Mouse (Mus musculus): ENCODE measurements around the gene G430095P16Rik.

The G430095P16Rik gene

DNA sequence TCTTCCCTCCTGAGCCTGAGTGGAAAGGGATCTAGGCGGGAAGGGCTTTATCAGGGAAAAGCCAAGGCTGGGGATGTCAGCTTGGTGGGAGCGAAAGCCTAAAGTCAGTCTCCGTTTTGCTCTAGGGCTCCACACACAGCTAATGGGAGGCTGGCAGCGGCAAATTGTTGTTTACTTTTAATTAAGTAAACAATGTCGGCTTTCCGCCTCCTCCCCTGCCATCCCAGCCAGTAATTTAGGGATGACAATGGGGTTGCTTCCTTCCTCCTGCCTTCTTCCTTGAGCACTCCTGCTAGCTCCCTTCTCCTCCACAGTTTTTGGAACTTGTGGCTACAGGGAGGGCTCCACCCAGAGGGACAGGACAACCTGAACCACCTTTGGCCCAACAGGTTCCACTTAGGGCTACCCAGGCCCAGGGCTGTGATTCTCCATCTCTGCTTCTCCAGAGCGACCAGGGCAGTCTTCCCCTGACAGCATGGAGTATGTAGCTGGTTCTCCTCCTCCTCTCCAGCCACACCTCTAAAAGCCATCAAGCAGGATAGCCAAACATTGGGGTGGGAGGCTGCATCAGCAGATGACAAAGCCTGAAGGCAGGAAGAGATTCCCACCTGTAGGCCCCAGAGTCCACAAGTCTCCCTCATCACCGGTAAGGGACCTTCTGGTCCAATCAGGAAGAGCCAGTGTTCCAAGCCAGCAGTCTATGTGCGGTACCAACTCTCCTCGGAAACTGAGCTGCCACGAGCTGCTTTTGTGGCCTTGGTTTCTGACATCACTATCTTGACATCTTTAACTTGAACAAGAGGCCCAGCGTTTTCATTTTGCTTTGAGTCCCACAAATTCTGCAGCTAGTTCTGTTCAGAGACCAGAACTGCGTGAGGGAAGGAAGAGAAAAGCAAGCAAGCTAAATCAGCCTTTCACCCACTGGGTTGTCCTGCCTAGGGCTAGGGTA is 18.4 kb downstream of the G430095P16Rik start:
- DNase-seq (ENCODE audit: low read depth, low spot score): no peak

DNA sequence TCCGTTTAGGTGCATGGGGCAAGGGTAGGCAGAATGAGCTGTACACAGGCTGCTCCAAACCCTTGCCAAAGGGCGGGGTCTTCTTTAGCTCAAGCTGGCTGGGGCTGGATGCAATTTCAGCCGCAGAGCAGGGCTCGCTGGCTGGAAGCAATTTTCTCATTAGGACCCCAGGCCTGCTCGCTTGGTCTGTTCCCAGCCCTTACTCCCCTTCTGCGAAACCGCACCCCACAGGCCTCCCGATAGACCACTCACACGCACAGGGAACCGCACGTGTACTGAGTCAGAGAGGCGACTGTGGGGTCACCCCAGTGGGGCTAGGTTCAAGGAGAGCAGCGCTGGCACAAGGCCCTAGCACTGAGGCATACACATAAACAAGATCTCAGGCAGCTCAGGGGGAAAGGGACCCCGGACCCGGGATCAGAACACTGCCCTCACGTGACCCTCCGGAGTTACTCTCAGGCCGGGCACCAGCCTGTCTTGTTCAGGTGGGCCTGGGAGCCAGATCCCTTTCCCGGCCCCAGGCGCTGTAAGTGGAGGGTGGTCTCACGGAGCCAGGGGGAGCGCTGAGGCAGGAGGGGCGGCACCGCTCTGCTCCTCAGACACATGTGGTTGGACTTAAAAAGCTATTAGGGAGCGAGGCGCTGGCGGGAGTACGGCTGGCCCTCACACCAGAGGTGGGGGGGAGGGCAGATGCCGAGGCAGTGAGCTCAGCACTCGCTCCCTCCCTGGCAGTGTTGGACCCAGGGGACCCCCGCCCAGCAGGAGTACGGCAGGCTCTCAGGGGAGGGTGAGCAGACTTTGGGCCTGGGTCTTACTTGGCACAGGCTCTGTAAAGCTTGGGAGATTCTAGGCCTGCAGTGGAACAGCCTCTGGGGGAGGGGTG is 19.6 kb downstream of the G430095P16Rik start:
- no peak for DNase-seq (ENCODE audit: low read depth, low spot score)

DNA sequence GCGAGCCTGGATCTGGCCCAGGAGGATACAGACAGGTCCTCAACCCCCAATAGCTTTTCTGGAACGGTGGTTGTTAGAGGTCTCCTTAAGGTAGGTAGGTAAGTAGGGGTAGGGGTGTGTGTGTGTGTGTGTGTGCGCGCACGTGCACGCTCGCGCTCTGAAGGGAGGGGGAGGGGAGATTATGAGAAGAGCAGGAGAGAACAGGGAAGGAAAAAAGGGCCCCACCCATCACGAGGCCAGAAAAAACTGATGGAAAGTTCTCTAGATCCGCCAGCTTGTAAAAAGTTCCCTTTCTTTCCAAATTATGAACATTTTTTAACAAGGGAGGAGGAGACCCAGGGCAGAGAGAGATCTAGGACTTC is 20.2 kb downstream of the G430095P16Rik start:
- no peak for DNase-seq (ENCODE audit: low read depth, low spot score)

DNA sequence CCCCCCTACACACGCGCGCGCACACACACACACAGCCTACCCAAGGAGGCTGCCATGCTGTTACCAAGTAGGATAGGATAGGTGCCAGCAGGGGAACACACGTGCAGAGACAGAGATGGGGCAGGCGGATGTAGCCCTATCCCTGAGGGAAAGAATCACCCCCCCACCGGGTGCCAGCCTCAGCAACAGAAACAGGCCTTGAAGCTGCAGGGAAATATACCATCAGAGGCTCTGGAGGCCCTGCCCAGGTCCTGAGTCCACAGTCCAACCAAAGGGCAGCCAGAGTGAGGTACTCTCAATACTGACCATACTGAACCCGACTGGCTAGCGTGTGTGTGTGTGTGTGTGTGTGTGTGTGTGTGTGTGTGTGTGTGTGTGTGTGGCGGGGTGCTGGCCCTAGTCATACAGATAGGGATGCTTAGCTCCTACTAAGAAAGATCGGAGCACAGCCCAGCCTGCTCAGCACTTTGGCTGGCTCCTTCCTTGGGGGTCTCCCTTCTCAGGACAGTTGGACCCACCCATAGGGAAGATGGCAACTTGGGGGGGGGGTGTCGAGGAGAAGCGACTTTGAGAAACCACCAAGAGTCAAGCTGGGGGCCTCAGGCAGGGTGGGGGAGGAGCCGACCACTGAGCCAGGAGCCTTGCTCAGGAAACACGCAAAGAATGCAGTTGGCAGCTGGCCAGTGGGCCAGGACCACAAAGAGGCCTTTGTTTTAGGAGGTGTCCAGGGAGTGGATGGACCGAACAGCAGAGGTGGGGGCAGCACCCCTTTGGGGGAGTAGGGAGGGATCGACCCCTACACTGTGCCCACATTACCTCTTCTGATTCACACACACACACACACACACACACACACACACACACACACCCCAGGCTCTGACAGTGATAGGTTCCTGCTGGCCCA is 21.0 kb downstream of the G430095P16Rik start:
- DNase-seq (ENCODE audit: low read depth, low spot score): no peak

DNA sequence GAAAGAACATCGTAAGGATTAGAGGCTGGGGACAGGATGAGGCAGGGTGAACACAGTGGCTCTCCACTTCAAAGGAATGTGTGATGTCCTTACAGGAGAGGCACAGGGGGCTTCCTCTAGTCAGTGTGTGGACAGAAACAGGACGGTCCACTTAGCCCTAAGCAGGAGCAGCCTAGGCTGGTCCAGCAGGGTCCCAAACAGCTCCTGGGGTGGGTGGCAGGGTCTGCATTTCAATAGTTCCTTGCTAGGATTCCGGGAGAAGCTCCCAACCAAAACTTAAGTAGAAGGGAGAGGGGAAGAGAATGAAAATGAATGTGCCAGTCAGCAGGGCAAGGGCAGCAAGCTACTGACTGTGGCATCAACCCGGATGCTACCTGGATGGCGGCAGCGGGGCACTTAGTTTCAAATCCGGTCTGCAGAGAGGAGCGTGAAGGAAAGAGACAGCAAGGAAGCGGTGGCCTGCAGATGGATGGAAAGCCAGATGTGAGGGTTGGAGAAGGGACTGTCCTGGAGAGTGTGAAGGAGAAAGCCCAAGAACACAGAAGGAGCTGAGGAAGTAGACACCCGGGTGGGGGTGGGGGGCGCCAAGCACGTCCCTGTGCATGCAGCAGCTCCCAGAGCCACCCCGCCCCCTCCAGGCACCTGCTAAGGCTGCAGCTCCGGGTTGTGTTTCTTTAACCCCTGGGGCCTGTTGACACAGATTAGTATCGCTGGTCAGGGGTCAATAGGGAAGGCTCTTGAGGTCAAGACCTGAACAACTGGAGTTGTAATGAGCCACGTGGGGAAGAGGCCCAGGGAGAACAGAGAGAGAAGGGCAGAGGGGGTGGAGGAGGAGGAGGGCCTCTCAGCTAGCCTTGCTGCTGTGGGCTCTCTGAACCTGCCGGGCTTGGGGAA is 22.5 kb downstream of the G430095P16Rik start:
- DNase-seq (ENCODE audit: low read depth, low spot score): no peak

DNA sequence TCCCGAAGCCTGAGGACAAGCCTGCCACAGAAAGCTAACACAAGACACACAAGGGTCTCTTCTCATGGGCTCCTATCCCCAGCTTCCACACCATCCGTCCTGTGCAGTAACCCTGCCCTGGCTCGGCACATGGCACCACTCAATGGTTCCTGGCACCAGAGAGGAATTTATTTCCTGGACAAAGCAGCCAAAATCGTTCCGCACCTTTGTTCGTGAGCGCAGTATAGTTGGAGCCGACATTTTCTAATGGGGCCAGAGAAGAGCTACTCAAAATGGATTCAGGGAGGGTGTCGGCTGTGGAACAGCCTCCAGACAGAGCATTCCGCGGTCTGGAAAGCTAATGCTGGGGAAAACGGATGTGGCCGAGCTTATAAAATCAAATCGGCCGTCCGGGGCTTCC is 26.7 kb downstream of the G430095P16Rik start:
- DNase-seq (ENCODE audit: low read depth, low spot score): no peak

DNA sequence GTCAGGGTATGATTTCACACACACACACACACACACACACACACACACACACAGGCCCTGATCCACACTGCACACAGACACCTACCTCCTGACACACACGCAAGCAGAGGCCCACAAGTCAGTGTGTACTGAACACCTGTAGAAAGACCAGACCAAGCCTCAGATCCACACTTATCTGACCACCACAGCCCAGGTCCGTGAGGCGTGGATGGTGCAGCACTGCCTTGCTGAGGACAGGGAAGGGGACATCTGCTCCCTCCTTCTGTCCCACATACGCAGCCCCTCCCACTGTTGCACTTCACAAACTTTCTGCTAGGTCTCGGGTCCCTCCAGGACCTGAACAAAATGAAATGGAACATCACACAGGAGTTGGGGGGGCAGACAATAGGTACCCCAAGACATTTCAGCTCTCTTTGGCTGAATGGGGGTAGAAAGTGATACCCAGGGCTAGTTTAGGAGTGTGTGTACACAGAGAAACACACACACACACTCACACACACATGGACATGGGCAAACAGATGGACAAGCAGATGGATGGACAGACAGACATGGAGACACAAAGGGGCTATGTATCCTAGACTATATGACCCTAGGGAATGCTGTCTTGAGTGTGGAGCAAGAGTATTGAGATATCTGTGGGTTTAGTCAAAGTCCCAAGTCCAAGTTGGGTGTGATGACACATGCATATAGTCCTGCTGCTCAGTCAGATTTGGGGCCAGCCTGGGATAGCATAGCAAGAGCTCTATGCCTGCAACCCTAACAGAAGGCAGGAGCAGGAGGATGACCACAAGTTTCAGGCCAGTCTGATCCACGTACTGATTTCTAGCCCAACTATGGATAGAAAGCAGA is 30.2 kb downstream of the G430095P16Rik start:
- DNase-seq (ENCODE audit: low read depth, low spot score): no peak

DNA sequence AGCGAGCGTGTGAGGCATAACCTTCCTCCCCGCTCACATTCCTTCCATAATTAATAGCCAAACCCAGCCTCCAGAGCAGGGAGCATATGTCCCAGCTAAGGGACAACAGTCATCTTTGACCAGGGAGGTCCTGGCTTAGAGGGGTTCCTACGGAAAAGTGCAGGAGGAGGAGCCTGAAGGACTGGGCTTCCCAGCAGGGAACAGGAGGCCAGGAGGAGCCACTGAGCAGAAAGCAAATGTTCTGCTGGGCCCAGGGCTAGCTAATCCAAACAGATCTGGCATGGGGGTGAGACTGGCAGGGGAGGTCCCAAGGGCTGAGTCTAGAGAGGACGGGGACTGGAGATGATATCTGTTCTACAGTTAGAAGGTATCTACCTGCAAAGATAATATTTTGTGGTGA is 34.7 kb downstream of the G430095P16Rik start:
- no peak for DNase-seq (ENCODE audit: low read depth, low spot score)

DNA sequence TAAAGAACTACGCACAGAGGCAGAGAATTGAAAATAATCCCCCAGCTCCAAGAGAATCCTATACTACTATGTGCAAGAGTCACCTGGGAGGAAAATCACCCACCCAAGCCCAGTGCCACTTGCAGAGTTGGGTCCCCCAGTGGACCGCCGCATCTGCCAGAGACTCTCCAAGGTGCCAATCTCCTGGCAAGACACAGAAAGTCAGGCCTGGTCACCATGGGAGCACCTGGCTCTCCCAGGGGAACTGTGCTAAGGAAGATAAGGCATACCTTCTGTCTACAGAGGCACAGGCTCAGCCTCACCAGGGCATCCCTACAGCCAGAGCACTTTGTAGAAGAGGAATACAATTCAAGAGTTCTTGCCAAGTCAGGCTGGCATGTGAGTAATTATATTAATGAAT is 35.5 kb downstream of the G430095P16Rik start:
- DNase-seq (ENCODE audit: low read depth, low spot score): no peak

DNA sequence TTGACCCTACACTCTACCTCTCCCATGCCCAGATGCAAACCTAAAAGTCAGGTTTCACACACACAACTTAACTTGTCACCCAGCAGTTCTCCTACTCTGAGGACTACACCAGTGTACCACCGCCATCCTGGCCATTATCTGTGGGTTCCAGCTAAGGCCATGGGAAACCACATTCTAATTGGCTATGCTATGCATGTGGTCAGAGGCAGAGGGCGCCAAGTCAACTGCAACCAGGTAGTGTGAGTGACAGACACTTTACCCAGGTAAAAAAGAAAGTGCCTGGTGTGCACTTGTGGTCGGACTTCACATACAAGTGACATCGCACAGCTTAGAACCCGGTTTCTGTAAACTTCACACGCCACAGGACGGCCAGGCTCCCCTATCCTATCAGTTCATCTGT is 36.3 kb downstream of the G430095P16Rik start:
- no peak for DNase-seq (ENCODE audit: low read depth, low spot score)

DNA sequence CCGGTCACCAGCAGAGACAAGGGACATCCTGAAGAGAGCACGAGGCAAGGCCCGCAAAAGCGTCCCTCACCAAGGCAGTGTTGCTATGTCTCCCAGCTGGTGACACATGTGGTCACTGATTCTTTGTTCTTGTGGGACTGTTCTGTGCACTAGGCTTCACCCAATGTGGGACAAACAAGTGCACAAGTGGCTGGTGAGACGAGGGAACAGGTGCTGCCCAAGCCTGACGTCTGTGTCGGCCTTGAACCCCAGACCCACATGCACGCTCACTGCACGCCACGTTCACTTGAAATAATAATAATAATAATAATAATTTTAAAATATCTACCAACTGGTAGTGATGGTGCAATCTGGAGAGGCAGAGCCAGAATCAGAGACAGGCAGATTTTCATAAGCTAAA is 36.9 kb downstream of the G430095P16Rik start:
- no peak for DNase-seq (ENCODE audit: low read depth, low spot score)

DNA sequence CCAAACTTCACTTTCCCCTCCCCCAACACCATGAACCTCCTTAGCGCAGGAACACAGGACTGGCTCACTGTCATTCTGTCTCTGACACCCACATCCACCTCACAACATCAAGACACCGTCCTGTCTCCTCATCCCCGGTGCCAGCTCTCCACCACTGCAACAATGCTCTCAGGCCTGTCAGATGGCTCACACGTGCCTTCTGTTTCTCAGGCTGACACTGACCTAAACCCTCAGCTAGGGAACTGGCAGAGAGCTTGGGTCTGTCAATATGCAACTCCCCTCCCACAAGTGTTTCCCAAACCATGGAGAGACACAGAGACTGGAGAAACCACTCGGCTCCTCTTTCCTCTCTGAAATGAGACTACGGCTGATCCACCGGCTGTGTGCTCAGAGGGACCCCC is 37.6 kb downstream of the G430095P16Rik start:
- DNase-seq (ENCODE audit: low read depth, low spot score): no peak

DNA sequence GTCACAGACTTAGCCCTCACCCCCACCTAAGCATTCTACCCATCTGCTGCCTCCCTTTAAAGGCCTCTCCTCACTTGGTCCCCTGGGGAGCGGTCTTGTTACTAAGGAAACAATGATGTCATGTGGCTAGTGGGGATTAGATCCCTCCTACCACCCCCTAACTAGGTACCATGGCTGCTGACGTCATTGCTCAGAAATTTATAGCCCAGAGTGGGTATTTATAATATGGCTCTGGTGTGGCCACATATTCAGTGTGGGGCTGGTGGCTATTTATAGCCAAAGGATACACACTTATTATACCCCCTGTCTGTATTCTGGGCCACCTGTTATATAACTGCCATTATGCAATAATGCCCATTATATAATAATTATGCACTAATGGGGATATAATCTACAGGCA is 38.1 kb downstream of the G430095P16Rik start:
- DNase-seq (ENCODE audit: low read depth, low spot score): no peak

DNA sequence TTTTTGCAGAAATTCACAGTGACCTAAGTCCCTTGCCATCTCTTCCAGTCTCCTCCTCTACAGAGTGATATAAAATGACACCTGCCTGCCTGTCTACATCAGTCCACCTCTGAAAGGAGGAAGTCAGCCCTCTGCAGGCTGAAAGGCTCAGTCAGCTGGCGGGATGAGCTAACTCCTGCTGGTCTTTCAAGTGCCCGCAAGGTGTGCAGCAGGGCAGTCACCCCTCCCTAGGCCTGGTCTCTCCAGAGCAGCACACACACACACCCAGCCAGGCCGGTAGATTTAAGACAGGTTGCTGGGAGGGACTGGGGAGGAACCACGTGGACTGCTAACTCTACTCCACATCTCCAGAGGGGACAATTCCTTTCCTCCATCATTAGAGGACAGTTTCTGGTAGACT is 41.3 kb downstream of the G430095P16Rik start:
- no peak for DNase-seq (ENCODE audit: low read depth, low spot score)

DNA sequence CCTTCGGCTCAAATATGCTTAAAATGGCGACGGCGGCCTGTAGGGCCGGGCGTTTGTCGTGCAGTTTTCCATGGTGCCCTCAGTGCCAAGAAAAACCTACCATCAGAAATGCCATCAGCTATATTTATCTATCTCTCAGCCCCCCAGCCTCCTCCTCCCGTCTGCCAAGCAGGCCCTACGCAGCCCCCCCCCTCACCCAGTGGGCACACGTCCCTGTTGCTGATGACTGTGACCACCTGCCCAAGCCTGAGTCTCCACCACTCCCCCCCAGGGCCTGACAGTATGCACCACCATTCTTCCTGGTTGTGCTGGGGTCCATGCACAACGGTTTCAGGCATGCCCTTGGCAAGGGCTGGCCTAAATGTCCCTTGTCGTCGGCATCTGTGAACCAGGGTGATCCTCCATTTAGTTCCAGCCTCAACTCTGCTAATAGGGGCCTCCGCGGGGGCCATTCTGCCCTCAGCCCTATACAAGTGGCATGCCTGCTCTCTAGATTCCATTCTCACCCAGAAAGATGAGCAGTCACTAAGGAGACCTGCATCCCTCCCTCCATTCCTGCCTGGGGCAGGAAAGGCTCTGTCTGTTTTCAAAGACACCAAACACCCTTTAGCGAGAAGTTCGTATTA is 42.2 kb downstream of the G430095P16Rik start:
- DNase-seq (ENCODE audit: low read depth, low spot score): no peak

DNA sequence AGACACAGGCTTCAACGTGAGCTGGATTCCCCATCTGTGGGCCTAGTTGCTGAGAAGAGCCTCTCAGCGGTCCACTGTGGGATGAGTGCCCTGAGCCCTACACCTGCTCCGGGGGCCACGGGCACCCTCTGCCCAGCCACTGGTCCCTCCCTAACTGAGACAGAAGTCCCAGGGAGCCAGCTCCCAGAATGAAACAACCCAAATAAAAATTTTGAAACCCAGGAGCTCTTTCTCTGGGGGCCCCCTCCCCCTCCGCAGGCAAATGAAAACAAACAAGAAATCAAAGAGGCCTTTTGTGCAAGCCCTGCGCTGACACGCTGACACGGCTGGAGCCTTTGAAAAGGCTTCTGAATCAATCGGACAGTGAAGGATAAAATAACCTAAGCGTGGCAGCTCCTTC is 42.8 kb downstream of the G430095P16Rik start:
- no peak for DNase-seq (ENCODE audit: low read depth, low spot score)

DNA sequence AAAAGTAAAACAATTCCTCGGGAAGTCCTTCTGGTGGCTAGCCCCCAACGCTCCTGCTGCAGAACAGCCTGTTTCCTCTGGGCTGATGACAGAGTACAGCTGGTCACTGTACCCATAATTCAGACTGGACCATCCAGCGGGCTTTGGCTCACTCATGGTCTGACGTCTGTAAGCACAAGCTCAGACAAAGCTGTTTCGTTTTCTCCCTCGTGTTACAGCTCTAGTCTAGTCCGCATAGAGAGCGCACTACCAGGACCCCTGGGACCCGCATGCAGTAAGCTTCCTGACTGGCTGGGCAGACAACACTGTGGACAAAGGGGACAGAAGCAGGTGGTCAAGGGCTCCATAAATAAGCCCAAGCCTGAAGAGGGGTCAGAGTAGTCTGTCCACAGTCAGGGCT is 43.6 kb downstream of the G430095P16Rik start:
- DNase-seq (ENCODE audit: low read depth, low spot score): no peak

DNA sequence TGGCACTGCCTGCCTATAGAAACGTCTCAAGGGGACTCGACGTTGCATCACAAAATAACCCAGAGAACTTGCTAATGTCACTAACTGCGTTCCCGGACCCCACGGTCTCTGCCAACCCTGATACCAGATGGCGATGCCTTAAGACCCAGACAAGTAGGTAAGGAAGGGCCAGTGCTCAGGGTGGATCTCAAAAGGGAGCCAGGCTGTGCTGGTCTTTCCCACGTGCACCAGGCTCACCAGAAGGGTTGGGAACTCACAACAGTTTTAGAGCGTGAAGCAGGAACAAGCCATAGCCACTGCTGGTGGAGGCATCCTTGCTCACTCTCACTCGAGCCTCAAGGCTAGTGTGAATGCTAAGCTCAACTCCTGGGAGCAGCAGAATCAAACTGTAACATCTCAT is 44.4 kb downstream of the G430095P16Rik start:
- DNase-seq (ENCODE audit: low read depth, low spot score): no peak

Measured in retina, postnatal 7 days (tissue).